Mouse (Mus musculus) forebrain, embryonic 14.5 days (tissue): ENCODE data around the gene Mast4. TPM values are rescaled to one million over a fixed set of nuclear protein-coding genes. Genes with fewer than 3 reads are reported as not detected.

ENCODE experiments used
- ATAC-seq: fragments of 200-750 bp; cut with Nextera tagmentation; 2 replicates; pipeline ENCODE4 v1.8.0; 2017; ENCODE audit warnings: mild to moderate bottlenecking, moderate library complexity
- DNase-seq: peaks from one replicate; pipeline ENCODE4 v3.0.0-alpha.2; 2015; ENCODE audit warnings: low spot score
- H3K27ac ChIP-seq: fragments of 300-500 bp; sonication (generic); 2 replicates; pipeline ENCODE4 v1.5.1; 2014; ENCODE audit warnings: low read depth, mild to moderate bottlenecking, control low read depth, low read length, moderate library complexity
- H3K27me3 ChIP-seq: fragments of 300-500 bp; sonication (generic); replicated peaks from 2 replicates; pipeline ENCODE4 v1.6.1; 2014; ENCODE audit warnings: low read length, control low read depth, mixed read lengths; ENCODE audit not compliant: control insufficient read depth, insufficient read depth
- H3K36me3 ChIP-seq: fragments of 300-500 bp; sonication (generic); 2 replicates; pipeline ENCODE4 v1.6.1; 2014; ENCODE audit warnings: low read length, control low read depth; ENCODE audit not compliant: control insufficient read depth, insufficient read depth
- H3K4me1 ChIP-seq: fragments of 300-500 bp; sonication (generic); 2 replicates; pipeline ENCODE4 v1.6.1; 2014; ENCODE audit warnings: antibody characterized with exemption, low read length, control low read depth; ENCODE audit not compliant: control insufficient read depth, insufficient read depth
- H3K4me2 ChIP-seq: fragments of 300-500 bp; sonication (generic); 2 replicates; pipeline ENCODE4 v1.6.1; 2014; ENCODE audit warnings: mild to moderate bottlenecking, control low read depth, low read length
- H3K4me3 ChIP-seq: fragments of 300-500 bp; sonication (generic); 2 replicates; pipeline ENCODE4 v1.5.1; 2014; ENCODE audit warnings: low read depth, low read length, control low read depth
- H3K9ac ChIP-seq: fragments of 300-500 bp; sonication (generic); 2 replicates; pipeline ENCODE4 v1.6.1; 2014; ENCODE audit warnings: mild to moderate bottlenecking, low read length, control low read depth, moderate library complexity
- H3K9me3 ChIP-seq: fragments of 300-500 bp; sonication (generic); replicated peaks from 2 replicates; pipeline ENCODE4 v1.6.1; 2016; ENCODE audit warnings: low read length, control low read depth, mixed read lengths; ENCODE audit not compliant: control insufficient read depth
- WGBS: fragments of 180-500 bp; shearing (Covaris S2); extraction: QIAGEN DNeasy Blood & Tissue Kit; methylation state at CpG from one replicate; pipeline ENCODE4 v1.1.7; 2014; 5-methylcytosine and 5-hydroxymethylcytosine counted together
- polyA plus RNA-seq: library from polyadenylated mRNA; unstranded; fragments of >200 nt; fragmentation: Nextera tagmentation; extraction: Ambion mirVana; gene quantifications from 2 replicates; pipeline ENCODE4 v1.2.1, GENCODE M21; 2014

The Mast4 gene
- polyA plus RNA-seq, 1 experiment from 2014 or later = 11.7 TPM

DNA sequence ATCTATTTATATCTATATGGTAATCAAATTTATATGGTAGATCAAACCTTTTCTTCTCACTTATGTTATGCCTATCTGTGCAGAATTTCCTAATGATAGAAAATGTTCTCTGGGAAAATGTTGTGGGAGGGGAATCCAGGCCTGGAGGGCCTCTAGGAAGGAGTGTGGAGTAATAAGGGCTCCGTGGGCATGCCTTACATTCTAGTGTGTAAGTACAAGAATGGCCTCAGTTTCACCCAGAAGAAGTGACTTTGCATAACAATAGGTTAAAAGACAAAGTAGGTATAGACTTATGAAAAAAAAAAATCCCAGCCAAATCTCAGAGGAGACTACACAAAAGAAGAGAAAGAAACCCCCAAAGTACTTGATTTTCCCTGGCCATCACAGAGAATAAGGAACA is 320.1 kb downstream of the Mast4 start:
- Histone ChIP-seq H3K36me3 (no peaks in the 10 kb centered on the region), H3K4me1 (no peaks in the 10 kb centered on the region), H3K4me2 (no peak overlapping the region), H3K9me3 (peaks cover 2% of the 10 kb centered on the region; the same call in 1 of the 2 replicates), H3K4me3 (no peak overlapping the region), H3K9ac (no peak overlapping the region), H3K27ac (no peak overlapping the region), H3K27me3 (no peaks in the 10 kb centered on the region)
- 17% methylated on average over 1 of the region's 1 CpGs for WGBS
- DNase-seq = no peak
- no peak for ATAC-seq

- Histone ChIP-seq H3K27me3 (no peaks in the 10 kb centered on the region), H3K36me3 (no peaks in the 10 kb centered on the region), H3K4me1 (no peaks in the 10 kb centered on the region), H3K4me2 (no peak overlapping the region), H3K27ac (no peak overlapping the region), H3K4me3 (no peak overlapping the region), H3K9me3 (no peaks in the 10 kb centered on the region), H3K9ac (no peak overlapping the region)
- ATAC-seq (no peak), DNase-seq (no peak)
- 87% methylated on average over 2 of the region's 2 CpGs for WGBS
These were observed 329.1 kb downstream of the Mast4 start for GRCm38 (mm10) chr13:103005227-103005626.

DNA sequence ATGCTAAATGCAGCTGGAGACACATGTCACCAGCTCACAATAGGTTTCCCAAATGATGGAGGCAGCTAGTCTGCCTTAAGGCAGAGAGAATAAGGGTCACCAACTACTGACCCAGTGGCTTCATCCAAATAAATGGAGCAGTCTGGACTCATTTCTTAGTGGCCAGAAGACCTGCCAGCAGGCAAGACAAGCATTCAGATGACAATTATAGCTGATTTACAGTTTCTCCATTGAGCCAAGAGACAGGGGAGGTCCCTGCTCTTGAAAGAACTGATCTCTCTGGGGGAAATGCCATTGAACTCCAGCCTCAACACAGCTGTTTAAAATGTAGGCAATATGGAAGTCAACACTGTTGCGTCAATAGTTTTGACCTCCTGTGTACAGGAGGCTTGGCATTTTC is 332.5 kb downstream of the Mast4 start:
- Histone ChIP-seq H3K9me3 (no peaks in the 10 kb centered on the region), H3K4me1 (no peaks in the 10 kb centered on the region), H3K36me3 (no peaks in the 10 kb centered on the region), H3K27me3 (no peaks in the 10 kb centered on the region), H3K4me3 (no peak overlapping the region), H3K4me2 (no peak overlapping the region), H3K27ac (no peak overlapping the region), H3K9ac (no peak overlapping the region)
- 94% methylated on average over 1 of the region's 1 CpGs for WGBS
- no peak for ATAC-seq
- DNase-seq = no peak

DNA sequence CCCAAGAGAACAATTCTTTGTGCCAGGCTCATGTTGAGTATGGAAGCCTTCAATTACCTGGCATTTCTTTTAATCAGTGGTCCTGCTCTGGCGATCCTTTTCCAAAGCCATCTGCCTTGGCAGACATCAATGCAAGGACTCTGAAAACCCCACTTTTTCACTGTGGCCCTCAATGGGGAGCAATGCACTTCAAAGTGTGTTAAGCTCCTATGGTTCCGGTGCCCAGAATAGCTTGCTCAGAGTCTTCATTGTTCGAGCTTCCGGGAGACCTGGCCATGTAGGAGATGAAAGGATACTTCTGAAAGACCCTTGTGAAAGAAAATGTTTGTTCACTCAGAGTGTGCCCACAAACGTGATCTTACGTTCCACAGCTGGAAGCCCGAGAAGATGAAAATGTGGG is 333.4 kb downstream of the Mast4 start:
- H3K4me2 ChIP-seq = no peak overlapping the region
- no peaks in the 10 kb centered on the region for H3K4me1 ChIP-seq
- H3K4me3 ChIP-seq = no peak overlapping the region
- no peak overlapping the region for H3K9ac ChIP-seq
- H3K27me3 ChIP-seq = no peaks in the 10 kb centered on the region
- H3K36me3 ChIP-seq = no peaks in the 10 kb centered on the region
- H3K9me3 ChIP-seq = no peaks in the 10 kb centered on the region
- ATAC-seq (peak; percentile 48), DNase-seq (peak; percentile 56)
- WGBS = 16% methylated on average over 7 of the region's 7 CpGs
- no peak overlapping the region for H3K27ac ChIP-seq

DNA sequence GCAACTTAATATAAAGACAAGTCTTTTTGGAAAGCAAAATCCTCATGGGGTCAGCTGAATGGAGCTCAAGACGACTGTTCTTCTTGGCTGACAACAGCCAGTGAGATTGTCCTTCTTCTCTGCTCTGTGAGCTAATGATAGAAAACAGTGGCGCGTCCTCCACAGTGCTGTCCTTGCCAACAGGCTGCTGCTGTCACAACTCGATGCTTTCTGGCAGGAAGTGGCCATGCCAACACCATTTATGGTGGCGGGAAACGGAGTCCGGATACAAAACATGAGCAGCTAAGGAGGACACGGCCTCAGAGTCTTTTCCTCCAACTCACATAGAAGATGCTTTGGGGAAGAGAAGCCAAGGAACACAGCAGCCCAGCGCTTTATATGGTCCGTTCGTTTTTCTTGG is 340.2 kb downstream of the Mast4 start:
- no peak for DNase-seq

GRCm38 (mm10) chr13:102992680-102993423 is 341.4 kb downstream of the Mast4 start:
- Histone ChIP-seq H3K36me3 (no peaks in the 10 kb centered on the region), H3K27me3 (no peaks in the 10 kb centered on the region), H3K4me1 (no peaks in the 10 kb centered on the region), H3K27ac (no peak overlapping the region), H3K9ac (no peak overlapping the region), H3K4me2 (no peak overlapping the region), H3K9me3 (no peaks in the 10 kb centered on the region), H3K4me3 (no peak overlapping the region)
- DNase-seq (no peak), ATAC-seq (no peak)
- WGBS = 93% methylated on average over 7 of the region's 7 CpGs

More for the DNA sequence above, 340.2 kb downstream of the Mast4 start:
- Histone ChIP-seq H3K27me3 (no peaks in the 10 kb centered on the region), H3K9me3 (no peaks in the 10 kb centered on the region), H3K27ac (no peak overlapping the region), H3K9ac (no peak overlapping the region), H3K36me3 (no peaks in the 10 kb centered on the region), H3K4me3 (no peak overlapping the region), H3K4me2 (no peak overlapping the region), H3K4me1 (no peaks in the 10 kb centered on the region)
- 89% methylated on average over 11 of the region's 11 CpGs for WGBS
- ATAC-seq = no peak

GRCm38 (mm10) chr13:102991928-102992327 is 342.4 kb downstream of the Mast4 start:
- no peak for ATAC-seq
- no peak overlapping the region for H3K4me2 ChIP-seq
- no peaks in the 10 kb centered on the region for H3K36me3 ChIP-seq
- no peak overlapping the region for H3K4me3 ChIP-seq
- 50% methylated on average over 11 of the region's 11 CpGs for WGBS
- DNase-seq = no peak
- no peaks in the 10 kb centered on the region for H3K9me3 ChIP-seq
- no peaks in the 10 kb centered on the region for H3K27me3 ChIP-seq
- no peak overlapping the region for H3K27ac ChIP-seq
- H3K4me1 ChIP-seq = no peaks in the 10 kb centered on the region; the same call in 1 of the 2 replicates
- H3K9ac ChIP-seq = no peak overlapping the region

- H3K4me2 ChIP-seq = no peak overlapping the region
- H3K27me3 ChIP-seq = no peaks in the 10 kb centered on the region
- no peaks in the 10 kb centered on the region; the same call in 1 of the 2 replicates for H3K4me1 ChIP-seq
- H3K9me3 ChIP-seq = no peaks in the 10 kb centered on the region
- no peak overlapping the region for H3K27ac ChIP-seq
- H3K4me3 ChIP-seq = no peak overlapping the region
- ATAC-seq (no peak), DNase-seq (no peak)
- WGBS = 93% methylated on average over 7 of the region's 7 CpGs
- H3K36me3 ChIP-seq = no peaks in the 10 kb centered on the region
- H3K9ac ChIP-seq = no peak overlapping the region
These were observed 343.1 kb downstream of the Mast4 start for GRCm38 (mm10) chr13:102991196-102991595.

GRCm38 (mm10) chr13:102990085-102990484 is 344.2 kb downstream of the Mast4 start:
- Histone ChIP-seq H3K27ac (no peak overlapping the region), H3K4me2 (no peak overlapping the region), H3K9ac (no peak overlapping the region), H3K36me3 (no peaks in the 10 kb centered on the region), H3K27me3 (no peaks in the 10 kb centered on the region), H3K4me3 (no peak overlapping the region), H3K4me1 (no peaks in the 10 kb centered on the region; the same call in 1 of the 2 replicates), H3K9me3 (no peaks in the 10 kb centered on the region)
- no peak for ATAC-seq
- no peak for DNase-seq
- 92% methylated on average over 1 of the region's 1 CpGs for WGBS
